Mouse (Mus musculus): ENCODE measurements around the gene AU040320.

GRCm38 (mm10) chr4:126792341-126793102 lies 39.2 kb downstream of the AU040320 start:
- TF ChIP-seq CTCF (IDR thresholded peaks at IDR 0.05; ENCODE audit: control insufficient read depth, insufficient read depth, insufficient read length) (no peak), CEBPB (IDR thresholded peaks at IDR 0.05; ENCODE audit: low read depth) (no peak), FOSL1 (IDR thresholded peaks at IDR 0.05; ENCODE audit: insufficient read depth, low read length, poor library complexity, severe bottlenecking) (no peak), MAX (IDR thresholded peaks at IDR 0.05) (no peak)

All from C2C12 (cell line).